Mouse (Mus musculus) lung, embryonic 15.5 days (tissue): ENCODE measurements at regions not wholly inside any gene's neighbourhood (a gene's known extent, or its start where the extent isn't known, plus 50 kb on each side); places are given as distances from the start of the nearest gene placed in this dataset.

Source experiments
- ATAC-seq: fragments of 200-750 bp; cut with Nextera tagmentation; 2 replicates; pipeline ENCODE4 v1.8.0; 2017; ENCODE audit warnings: moderate number of reproducible peaks, borderline replicate concordance; ENCODE audit not compliant: low FRiP score, low TSS enrichment; ENCODE audit errors: extremely low read depth
- H3K27ac ChIP-seq: fragments of 300-500 bp; sonication (generic); 2 replicates; pipeline ENCODE4 v1.5.1; 2015; ENCODE audit warnings: moderate library complexity, mild to moderate bottlenecking, inconsistent platforms
- H3K27me3 ChIP-seq: fragments of 300-500 bp; sonication (generic); 2 replicates; pipeline ENCODE4 v1.6.1; 2015; ENCODE audit warnings: inconsistent platforms
- H3K36me3 ChIP-seq: fragments of 300-500 bp; sonication (generic); 2 replicates; pipeline ENCODE4 v1.6.1; 2015; ENCODE audit warnings: inconsistent platforms
- H3K4me1 ChIP-seq: fragments of 300-500 bp; sonication (generic); 2 replicates; pipeline ENCODE4 v1.6.1; 2015; ENCODE audit warnings: inconsistent platforms
- H3K4me2 ChIP-seq: fragments of 300-500 bp; sonication (generic); 2 replicates; pipeline ENCODE4 v1.6.1; 2015; ENCODE audit warnings: inconsistent platforms, mild to moderate bottlenecking, moderate library complexity
- H3K4me3 ChIP-seq: fragments of 300-500 bp; sonication (generic); 2 replicates; pipeline ENCODE4 v1.5.1; 2015; ENCODE audit warnings: mild to moderate bottlenecking, inconsistent platforms
- H3K9ac ChIP-seq: fragments of 300-500 bp; sonication (generic); 2 replicates; pipeline ENCODE4 v1.6.1; 2015; ENCODE audit warnings: inconsistent platforms
- H3K9me3 ChIP-seq: fragments of 300-500 bp; sonication (generic); 2 replicates; pipeline ENCODE4 v1.6.1; 2016; ENCODE audit warnings: inconsistent platforms
- WGBS: fragments of 180-500 bp; shearing (Covaris S2); methylation state at CpG from one replicate; pipeline ENCODE4 v1.1.7; 2015; 5-methylcytosine and 5-hydroxymethylcytosine counted together

DNA sequence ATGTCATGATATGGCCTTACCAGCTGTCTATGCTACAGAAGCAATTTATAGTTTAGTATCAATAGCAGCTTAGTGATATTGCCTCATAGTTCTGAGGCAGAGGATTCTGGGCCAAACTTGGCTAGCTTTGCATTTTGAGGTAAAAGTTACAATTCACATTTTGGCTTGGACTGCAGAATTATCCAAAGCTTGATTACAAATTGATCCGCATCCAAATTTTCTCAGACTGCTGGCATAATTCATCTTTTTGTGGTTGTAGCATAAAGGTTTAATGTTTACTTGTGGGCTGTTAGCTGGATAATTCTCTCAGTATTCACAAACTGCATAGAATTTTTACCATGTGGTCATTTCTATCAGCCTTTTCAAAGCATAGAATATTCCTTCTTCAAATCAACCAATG lies 589.9 kb upstream of the Pdcd1 start:
- no peak for ATAC-seq
- Histone ChIP-seq H3K36me3 (no peaks in the 10 kb centered on the region), H3K9me3 (no peaks in the 10 kb centered on the region), H3K4me2 (no peak overlapping the region), H3K4me3 (no peak overlapping the region), H3K4me1 (no peaks in the 10 kb centered on the region), H3K27ac (no peak overlapping the region), H3K9ac (no peak overlapping the region), H3K27me3 (no peaks in the 10 kb centered on the region)
- 86% methylated on average over 1 of the region's 1 CpGs for WGBS

DNA sequence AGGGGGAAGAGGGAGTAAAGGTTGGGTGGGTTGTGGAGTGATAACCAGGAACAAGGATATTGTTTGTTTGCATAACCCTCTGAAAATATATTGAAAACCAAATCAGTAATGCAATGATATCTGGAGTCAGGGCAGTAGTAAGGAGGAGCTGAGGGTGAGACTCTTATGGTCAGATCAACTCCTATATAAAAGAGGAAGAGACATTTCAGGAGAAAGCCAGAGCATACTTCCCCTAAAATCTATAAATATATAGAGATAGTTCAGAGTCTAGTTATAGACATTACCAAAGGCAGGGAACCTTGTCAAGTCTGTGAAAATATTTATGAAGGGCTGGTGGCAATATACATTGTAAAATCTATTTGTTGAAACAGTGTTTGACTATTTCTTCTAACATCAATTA lies 605.9 kb upstream of the Pdcd1 start:
- Histone ChIP-seq H3K4me2 (no peak overlapping the region), H3K36me3 (no peaks in the 10 kb centered on the region), H3K27ac (no peak overlapping the region), H3K27me3 (no peaks in the 10 kb centered on the region), H3K9ac (no peak overlapping the region), H3K9me3 (no peaks in the 10 kb centered on the region), H3K4me3 (no peak overlapping the region), H3K4me1 (no peaks in the 10 kb centered on the region)
- no peak for ATAC-seq

- H3K4me3 ChIP-seq: no peak overlapping the region
- no peak for ATAC-seq
- H3K36me3 ChIP-seq: no peaks in the 10 kb centered on the region
- WGBS: 62% methylated on average over 4 of the region's 4 CpGs
- H3K9me3 ChIP-seq: no peaks in the 10 kb centered on the region
- no peak overlapping the region for H3K4me2 ChIP-seq
- no peak overlapping the region for H3K27ac ChIP-seq
- H3K27me3 ChIP-seq: no peaks in the 10 kb centered on the region
- no peak overlapping the region for H3K9ac ChIP-seq
- H3K4me1 ChIP-seq: no peaks in the 10 kb centered on the region
Observed at GRCm38 (mm10) chr1:94671641-94672040, 619.3 kb upstream of the Pdcd1 start.

DNA sequence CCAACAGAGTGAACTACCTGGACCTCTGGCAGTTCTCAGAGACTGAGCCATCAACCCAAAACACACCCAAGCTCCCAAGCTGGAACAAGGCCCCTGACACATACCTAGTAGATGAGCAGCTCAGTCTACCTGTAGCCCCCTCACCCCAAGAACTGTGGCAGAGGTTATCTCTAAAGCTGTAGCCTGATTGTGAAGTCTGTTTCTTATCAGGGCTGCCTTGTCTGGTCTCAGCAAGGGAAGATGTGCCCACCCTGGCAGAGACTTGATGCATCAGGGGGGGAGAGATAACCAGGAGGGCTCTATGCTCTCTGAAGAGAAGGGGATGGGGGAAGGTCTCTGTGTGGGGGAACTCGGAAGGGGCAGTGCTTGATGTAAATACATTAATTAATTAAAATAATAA lies 612.9 kb upstream of the Fam174a start:
- WGBS: 45% methylated on average over 1 of the region's 1 CpGs
- Histone ChIP-seq H3K4me3 (no peak overlapping the region), H3K4me1 (no peaks in the 10 kb centered on the region), H3K4me2 (no peak overlapping the region), H3K27ac (no peak overlapping the region), H3K9me3 (no peaks in the 10 kb centered on the region), H3K27me3 (no peaks in the 10 kb centered on the region), H3K9ac (no peak overlapping the region), H3K36me3 (no peaks in the 10 kb centered on the region)
- ATAC-seq: no peak

DNA sequence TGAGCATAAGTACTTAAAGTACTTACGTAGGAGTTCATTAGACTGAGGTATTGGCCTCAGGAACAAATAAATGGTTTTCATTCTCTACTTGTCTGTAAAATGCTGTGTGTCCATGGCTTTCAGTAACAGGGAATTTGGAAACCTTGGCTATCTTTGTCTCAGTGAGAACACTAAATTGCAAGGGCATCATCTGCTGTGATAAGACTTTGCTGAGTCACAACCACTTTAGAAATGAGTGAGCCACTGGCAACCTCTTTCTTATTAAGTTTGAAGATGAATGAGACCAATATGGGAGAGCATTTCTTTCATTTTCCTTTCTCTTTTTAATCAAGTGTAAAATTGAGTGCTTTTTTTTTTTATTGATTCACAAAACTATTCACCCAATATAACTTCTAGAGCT lies 611.7 kb upstream of the Fam174a start:
- H3K27me3 ChIP-seq: no peaks in the 10 kb centered on the region
- no peaks in the 10 kb centered on the region for H3K9me3 ChIP-seq
- no peak overlapping the region for H3K4me3 ChIP-seq
- H3K4me1 ChIP-seq: no peaks in the 10 kb centered on the region
- no peak overlapping the region for H3K9ac ChIP-seq
- H3K36me3 ChIP-seq: no peaks in the 10 kb centered on the region
- 92% methylated on average over 1 of the region's 1 CpGs for WGBS
- no peak for ATAC-seq
- H3K4me2 ChIP-seq: no peak overlapping the region
- H3K27ac ChIP-seq: no peak overlapping the region

DNA sequence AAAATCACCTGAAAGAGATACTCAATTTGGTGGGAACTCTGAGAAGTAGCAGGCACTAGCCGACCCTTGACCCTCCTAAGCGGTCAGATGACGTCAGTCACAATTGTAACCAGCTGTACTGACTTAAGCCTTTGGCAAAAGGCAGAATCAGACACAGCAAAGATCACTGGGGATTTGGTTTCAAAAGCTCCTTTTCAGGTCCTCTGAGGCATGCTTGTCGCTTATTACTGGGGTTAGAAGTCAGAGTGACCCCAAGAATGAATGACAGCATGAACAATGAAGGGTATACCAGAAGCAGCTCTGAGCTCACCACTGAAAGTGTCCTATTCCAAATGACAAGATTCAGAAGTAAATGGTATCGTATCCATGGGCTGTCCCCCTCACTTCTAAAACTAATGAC lies 600.6 kb upstream of the Fam174a start:
- Histone ChIP-seq H3K36me3 (no peaks in the 10 kb centered on the region), H3K9ac (no peak overlapping the region), H3K27ac (no peak overlapping the region), H3K4me1 (no peaks in the 10 kb centered on the region), H3K27me3 (no peaks in the 10 kb centered on the region), H3K4me2 (no peak overlapping the region), H3K4me3 (no peak overlapping the region), H3K9me3 (no peaks in the 10 kb centered on the region)
- ATAC-seq: no peak
- 76% methylated on average over 5 of the region's 5 CpGs for WGBS

GRCm38 (mm10) chr1:94717699-94718098 lies 595.7 kb upstream of the Fam174a start:
- Histone ChIP-seq H3K36me3 (no peaks in the 10 kb centered on the region), H3K9ac (no peak overlapping the region), H3K27ac (no peak overlapping the region), H3K4me3 (no peak overlapping the region), H3K9me3 (no peaks in the 10 kb centered on the region), H3K4me2 (no peak overlapping the region), H3K27me3 (no peaks in the 10 kb centered on the region), H3K4me1 (no peaks in the 10 kb centered on the region)
- ATAC-seq: peak; percentile 35; the same call in 1 of the 2 replicates
- WGBS: 22% methylated on average over 2 of the region's 2 CpGs

DNA sequence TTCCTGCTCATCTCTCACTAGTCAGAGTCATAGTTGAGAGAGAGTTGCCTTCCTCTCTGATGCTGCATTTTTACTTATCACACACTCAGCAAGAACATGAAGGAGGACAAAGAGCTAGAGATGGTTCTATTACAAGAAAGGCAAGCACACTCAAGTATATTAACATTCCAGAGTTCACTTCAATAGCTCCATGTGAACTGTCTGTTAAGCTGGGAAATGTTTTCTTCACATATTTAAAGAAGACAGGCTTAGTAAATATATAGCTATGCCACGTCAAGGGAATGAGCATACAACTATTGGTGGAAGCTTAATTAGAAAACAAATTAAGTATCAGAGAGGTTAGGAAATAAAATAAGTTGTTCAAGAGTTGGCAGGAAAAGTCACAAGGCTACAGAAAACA lies 559.9 kb upstream of the Fam174a start:
- Histone ChIP-seq H3K27ac (no peak overlapping the region), H3K4me1 (no peaks in the 10 kb centered on the region), H3K4me2 (no peak overlapping the region), H3K4me3 (no peak overlapping the region), H3K9ac (no peak overlapping the region), H3K36me3 (no peaks in the 10 kb centered on the region), H3K9me3 (no peaks in the 10 kb centered on the region), H3K27me3 (no peaks in the 10 kb centered on the region)
- ATAC-seq: peak; percentile 86; the same call in 1 of the 2 replicates
- 20% methylated on average over 1 of the region's 1 CpGs for WGBS

DNA sequence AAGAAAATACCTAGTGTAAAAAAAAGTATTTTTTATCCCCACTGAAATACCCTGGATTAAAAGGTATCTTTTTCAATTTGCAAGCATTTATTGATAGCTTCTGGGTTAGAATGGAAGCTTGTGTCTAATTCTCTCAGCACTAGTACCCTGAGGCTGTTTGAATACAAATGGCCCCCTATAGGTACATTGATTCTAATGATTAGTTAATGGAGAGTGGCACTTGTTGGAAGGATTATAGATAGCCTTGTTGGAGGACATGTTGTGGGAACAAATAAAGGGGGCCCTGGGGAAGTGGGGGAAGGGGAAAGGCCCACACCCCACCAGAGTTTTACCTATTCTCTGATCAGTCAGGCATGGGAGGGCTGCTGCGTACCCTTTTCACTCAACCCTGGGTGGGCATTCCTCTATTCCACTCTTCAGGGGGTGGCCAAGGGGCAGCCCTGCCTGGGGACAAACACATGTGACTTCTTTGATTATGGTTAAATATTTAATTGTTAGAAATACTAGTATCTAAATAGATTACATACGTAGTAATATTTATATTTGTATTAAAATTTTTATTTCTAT lies 524.3 kb upstream of the Fam174a start:
- Histone ChIP-seq H3K4me1 (no peaks in the 10 kb centered on the region), H3K4me2 (no peak overlapping the region), H3K36me3 (no peaks in the 10 kb centered on the region), H3K27me3 (no peaks in the 10 kb centered on the region), H3K27ac (no peak overlapping the region), H3K9ac (no peak overlapping the region), H3K4me3 (no peak overlapping the region), H3K9me3 (no peaks in the 10 kb centered on the region)
- WGBS: 91% methylated on average over 2 of the region's 2 CpGs
- no peak for ATAC-seq

- no peak overlapping the region for H3K4me3 ChIP-seq
- H3K9me3 ChIP-seq: no peaks in the 10 kb centered on the region
- H3K36me3 ChIP-seq: no peaks in the 10 kb centered on the region
- 66% methylated on average over 7 of the region's 7 CpGs for WGBS
- H3K27me3 ChIP-seq: no peaks in the 10 kb centered on the region
- no peak overlapping the region for H3K4me2 ChIP-seq
- no peak for ATAC-seq
- no peaks in the 10 kb centered on the region for H3K4me1 ChIP-seq
- H3K9ac ChIP-seq: no peak overlapping the region
- H3K27ac ChIP-seq: no peak overlapping the region
Observed at GRCm38 (mm10) chr1:94790604-94791003, 522.8 kb upstream of the Fam174a start.

DNA sequence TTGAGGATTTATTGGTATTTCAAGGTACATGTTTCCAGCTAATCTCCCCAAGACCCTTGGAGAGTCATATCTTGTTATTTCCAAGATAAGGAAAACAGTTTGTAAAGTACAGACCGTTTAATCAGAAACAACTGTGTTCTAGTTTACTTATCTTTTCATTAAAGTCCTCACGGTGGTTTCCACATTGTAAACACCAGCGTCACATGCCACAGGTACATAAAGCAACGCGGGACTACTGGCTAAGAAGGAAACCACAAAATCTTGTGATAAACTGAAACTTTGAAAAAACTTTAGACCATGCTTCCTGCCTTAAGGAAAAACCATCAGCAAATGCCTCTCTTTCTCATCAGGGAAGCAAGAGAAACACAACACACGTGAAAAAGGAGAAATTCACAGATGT lies 522.4 kb upstream of the Fam174a start:
- WGBS: 29% methylated on average over 6 of the region's 6 CpGs
- Histone ChIP-seq H3K36me3 (no peaks in the 10 kb centered on the region), H3K4me1 (no peaks in the 10 kb centered on the region), H3K9ac (no peak overlapping the region), H3K4me3 (no peak overlapping the region), H3K9me3 (no peaks in the 10 kb centered on the region), H3K27me3 (no peaks in the 10 kb centered on the region), H3K27ac (no peak overlapping the region), H3K4me2 (no peak overlapping the region)
- ATAC-seq: no peak

DNA sequence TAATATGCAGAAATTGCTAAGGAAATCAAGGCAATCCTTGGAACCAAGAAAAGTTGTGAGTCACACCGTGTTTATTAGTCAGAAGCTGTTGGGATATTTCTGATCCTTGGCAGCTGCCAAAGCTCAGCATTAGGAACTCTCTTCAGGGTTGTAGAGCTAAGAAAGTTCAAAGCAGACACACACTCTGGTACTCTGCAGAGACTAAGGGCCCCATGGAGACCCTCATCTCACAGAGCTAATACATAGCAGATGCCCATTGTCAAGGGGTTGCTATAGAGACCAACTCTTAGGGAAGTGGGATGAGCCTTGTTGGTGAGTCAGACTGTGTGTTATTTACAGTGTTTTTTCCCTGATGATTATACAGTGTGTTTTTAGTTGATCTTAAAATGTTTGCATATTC lies 517.4 kb upstream of the Fam174a start:
- Histone ChIP-seq H3K9ac (no peak overlapping the region), H3K27me3 (no peaks in the 10 kb centered on the region), H3K27ac (no peak overlapping the region), H3K36me3 (no peaks in the 10 kb centered on the region), H3K4me1 (no peaks in the 10 kb centered on the region), H3K4me3 (no peak overlapping the region), H3K9me3 (no peaks in the 10 kb centered on the region), H3K4me2 (no peak overlapping the region)
- WGBS: 68% methylated on average over 1 of the region's 1 CpGs
- ATAC-seq: no peak

GRCm38 (mm10) chr1:94803722-94804121 lies 509.7 kb upstream of the Fam174a start:
- no peak overlapping the region for H3K4me2 ChIP-seq
- no peaks in the 10 kb centered on the region for H3K4me1 ChIP-seq
- no peaks in the 10 kb centered on the region for H3K27me3 ChIP-seq
- H3K4me3 ChIP-seq: no peak overlapping the region
- ATAC-seq: no peak
- no peaks in the 10 kb centered on the region for H3K9me3 ChIP-seq
- no peak overlapping the region for H3K27ac ChIP-seq
- no peak overlapping the region for H3K9ac ChIP-seq
- H3K36me3 ChIP-seq: no peaks in the 10 kb centered on the region
